Mouse (Mus musculus): ENCODE data around the gene Kif1b. TPM values are rescaled to one million over a fixed set of nuclear protein-coding genes. Genes with fewer than 3 reads are reported as not detected.

Gene Kif1b
- total RNA-seq, 2 experiments from 2014 or later, result 221 to 265 TPM

DNA sequence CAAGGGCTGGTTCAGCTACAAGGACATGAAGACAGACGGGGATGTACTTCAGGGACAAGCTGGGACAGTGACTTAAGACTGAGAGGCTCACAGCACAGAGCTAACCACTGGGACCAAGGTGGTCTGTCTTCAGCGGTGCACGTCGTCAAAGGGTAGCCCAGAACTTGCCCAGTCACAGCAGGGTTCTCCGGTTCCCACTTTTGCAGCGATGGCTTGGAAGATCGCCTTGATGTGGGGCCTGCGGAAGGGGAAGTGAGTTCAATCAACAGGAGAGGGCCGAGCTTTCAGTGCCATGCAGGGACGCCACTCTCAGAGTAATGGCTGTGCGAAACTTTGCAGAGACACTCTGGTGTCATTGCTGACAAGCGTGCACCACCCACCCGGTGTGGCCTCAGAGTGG, 147.6 kb downstream of the Kif1b start:
- intact Hi-C loops (cut with DNase I; ENCODE audit: low total_unique reads), result loop anchor here (10.0 kb wide), 1 partner anchor 175 kb away; no protein-coding TSS in a partner anchor
- no peak for DNase-seq

DNA sequence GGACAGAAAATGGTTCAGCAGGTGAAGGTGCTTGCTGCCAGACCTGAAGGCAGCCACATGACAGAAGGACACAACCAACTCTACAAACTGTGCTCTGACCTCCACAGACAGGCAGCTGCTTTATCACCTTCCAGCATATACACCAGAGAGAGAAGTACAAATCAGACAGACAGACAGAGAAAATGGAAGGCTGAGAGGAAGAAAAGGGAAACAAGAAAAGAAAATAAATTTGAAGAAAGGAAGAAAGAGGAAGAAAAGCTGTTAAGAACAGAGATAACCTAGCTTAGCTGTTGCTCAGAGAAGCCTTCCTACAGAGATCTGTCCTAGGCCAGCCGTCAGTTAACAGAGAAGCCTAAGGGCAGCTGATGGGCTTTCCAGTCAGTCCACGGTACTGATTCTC, 148.3 kb downstream of the Kif1b start:
- intact Hi-C loops (cut with DNase I; ENCODE audit: low total_unique reads), result no loop called here
- no peak for DNase-seq

DNA sequence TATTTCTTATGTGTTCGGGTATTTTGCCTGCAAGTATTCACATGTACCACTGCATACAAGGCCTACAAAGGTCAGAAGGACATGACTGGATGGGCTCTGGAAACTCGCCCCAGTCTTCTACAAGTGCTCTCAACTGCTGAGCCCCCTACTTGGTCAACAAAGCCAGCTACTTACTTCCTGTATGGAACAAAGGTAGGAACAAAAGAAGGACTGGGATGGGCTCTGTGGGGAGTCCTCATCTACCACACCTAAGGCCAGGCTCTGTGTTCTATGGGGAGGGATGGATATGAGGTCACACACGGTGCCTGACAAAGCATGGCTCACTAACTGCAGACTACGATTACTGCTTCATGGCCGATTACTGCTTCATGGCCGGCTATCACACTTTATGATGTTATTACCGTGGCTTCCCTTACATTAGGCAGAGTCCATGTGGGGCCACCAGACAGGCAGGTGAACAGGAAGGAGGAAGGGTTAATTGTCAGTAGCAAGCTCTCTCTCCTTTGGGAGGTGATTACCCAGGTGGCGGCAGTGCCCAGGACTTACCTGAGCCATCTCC, 150.0 kb downstream of the Kif1b start:
- no peak for DNase-seq
- intact Hi-C loops (cut with DNase I; ENCODE audit: low total_unique reads), result no loop called here

DNA sequence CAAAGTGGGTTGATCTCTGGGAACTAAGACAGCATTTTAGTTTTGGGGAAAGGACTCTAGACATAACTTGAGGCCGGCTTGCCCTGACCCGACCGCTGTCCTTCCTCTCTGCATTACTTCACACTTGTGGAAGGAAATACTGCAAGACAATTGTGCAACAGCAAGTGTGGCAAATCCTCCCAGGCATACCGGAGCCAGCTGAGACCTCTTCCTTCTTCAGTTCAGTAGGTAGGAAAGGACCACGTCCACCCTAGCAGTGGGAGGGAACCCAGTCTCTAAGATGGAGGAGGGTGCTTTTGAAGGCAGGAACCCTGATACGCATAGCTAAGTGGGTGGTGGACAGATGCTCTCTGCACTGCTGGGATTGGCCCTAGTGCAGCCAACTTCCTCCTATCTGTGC, 151.8 kb downstream of the Kif1b start:
- no peak for DNase-seq
- intact Hi-C loops (cut with DNase I; ENCODE audit: low total_unique reads), result no loop called here

DNA sequence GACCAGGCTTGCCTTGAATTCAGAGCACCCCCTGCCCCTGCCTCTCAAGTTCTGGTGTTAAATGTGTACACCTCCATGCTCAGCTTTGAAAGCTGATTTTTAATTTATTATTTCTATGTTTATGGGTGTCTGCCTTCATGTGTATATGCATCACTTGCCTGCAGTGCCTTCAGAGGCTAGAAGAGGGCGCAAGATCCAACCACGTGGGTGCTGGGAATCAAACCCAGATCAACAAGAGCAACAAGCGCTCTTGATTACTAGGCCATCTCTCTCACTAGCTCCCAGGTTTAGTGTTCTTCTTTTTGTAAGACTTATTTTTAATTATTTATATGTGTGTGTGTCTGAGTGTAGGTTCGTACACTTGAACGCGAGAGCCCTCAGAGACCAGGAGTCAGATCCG, 152.6 kb downstream of the Kif1b start:
- intact Hi-C loops (cut with DNase I; ENCODE audit: low total_unique reads), result no loop called here
- DNase-seq, result no peak

DNA sequence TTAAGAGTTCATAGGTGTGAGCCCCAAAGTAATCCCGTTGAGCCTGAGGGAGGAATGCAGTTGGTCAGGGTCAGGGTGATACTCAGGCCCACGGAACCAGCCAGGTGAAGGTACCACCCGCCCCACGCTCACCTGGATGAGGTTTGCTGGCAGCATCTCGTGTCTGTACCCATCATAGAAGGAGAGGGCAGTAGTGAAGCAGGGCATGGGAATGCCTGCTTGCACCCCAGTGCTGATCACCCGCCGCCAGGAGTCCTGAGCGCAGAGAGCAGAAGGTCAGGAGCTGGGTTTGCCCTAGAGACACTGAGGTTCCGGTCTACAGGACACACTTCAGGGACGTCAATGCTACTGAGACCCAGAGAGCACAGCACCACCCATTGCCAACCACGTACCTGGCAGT, 156.8 kb downstream of the Kif1b start:
- intact Hi-C loops (cut with DNase I; ENCODE audit: low total_unique reads), result no loop called here
- DNase-seq, result no peak

DNA sequence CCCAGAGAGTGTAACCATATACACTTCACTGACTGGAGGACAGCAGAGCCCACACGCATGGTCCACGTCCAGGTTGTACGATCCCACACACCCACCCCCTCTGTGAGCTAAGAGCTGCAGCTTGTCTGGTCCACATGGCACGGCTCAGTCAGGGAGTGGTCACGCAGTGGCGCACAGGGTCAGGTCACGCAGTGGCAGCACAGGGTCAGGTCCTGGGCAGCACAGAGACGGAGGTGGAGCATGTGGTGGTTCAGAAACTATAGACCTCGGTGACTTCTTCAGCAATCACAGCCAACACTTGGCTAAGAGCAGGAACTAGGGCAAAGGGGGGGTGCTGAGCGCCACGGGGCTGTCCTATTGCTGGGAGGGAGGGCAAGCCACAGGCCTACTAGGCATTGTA, 157.2 kb downstream of the Kif1b start:
- DNase-seq, result no peak
- intact Hi-C loops (cut with DNase I; ENCODE audit: low total_unique reads), result no loop called here

DNA sequence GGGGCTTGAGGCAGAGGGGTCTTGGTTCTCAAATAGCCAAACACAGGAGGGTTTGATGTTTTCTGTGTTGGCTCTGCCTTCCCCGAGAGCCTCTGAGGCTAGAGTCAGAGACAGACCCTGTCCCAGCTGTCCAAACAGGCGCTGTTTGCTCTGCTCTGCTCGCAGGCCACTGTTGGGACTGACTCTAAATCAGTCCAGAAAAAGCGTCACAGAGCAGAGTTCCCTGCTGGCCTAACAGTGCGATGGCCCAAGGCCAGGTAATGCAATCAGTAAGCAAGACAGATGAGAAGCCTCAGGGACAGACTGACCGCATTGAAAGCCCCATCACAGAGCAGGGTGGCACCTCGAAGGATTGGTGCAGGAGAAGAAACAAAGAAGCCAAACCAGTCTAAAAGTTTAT, 157.9 kb downstream of the Kif1b start:
- DNase-seq, result peak; percentile 56
- intact Hi-C loops (cut with DNase I; ENCODE audit: low total_unique reads), result loop anchor here (5.0 to 10.0 kb wide), 2 partner anchors 33 to 455 kb away; no protein-coding TSS in a partner anchor

DNA sequence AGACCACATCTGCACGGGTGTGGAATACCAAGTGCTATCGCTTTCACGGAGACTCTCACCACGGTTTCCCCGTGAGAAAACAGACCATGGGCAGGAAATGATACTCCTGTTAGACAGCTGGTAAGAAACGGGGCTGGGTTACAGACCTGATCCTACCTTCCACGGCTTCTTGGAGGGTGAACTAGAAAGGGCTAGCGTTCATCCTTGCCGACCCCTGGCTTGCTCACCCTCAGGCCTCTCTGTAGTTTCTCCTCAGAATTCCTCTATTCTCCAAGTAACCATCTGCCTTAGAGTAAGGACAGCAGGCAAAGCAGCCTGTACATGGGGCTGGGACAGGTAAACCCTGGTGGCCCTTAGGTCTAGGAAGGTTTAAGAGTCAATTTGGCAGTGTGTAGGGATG, 158.3 kb downstream of the Kif1b start:
- intact Hi-C loops (cut with DNase I; ENCODE audit: low total_unique reads), result loop anchor here (5.0 to 10.0 kb wide), 2 partner anchors 33 to 456 kb away; no protein-coding TSS in a partner anchor

DNA sequence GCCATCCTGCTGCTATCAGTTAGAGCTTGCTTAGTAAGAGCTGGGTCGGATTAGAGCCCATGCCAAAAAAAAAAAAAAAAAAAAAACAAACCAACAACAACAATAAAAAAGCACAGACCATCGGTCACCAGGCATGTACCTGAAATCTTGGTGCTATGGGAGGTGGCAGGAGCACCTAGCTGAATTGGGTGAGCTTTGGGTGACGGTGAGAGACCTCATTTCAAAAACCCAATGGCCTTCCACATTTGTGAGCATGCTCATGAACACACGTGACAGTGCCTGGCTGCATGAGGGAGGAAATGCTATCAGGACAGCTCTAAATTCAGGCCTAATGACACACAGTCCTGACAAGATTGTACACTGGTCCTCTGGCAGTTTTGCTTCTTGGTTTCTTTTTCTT, 159.4 kb downstream of the Kif1b start:
- DNase-seq, result no peak
- intact Hi-C loops (cut with DNase I; ENCODE audit: low total_unique reads), result loop anchor here (5.0 to 10.0 kb wide), 2 partner anchors 34 to 457 kb away; no protein-coding TSS in a partner anchor

More for the DNA sequence above, 158.3 kb downstream of the Kif1b start:
- no peak for DNase-seq

DNA sequence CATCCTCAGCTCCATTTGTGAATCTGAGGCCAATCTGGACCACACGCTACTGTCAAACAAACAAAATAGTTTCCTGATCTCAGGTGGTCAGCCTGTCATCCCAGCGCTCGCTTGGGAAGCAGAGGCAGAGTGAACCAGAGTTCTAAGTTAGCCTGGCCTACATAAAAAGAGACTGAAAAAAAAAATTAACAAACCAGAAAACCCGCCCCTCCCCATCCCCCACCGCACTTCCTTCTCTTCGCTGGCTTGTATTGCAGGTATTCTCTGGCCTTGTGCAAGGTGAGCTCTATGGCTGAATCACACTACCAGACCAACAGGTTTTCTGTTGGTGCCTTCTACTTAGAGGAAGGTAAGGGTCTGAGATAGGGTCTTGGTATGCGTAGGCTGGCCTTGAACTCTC, 160.0 kb downstream of the Kif1b start:
- intact Hi-C loops (cut with DNase I; ENCODE audit: low total_unique reads), result loop anchor here (5.0 to 10.0 kb wide), 2 partner anchors 35 to 457 kb away; no protein-coding TSS in a partner anchor
- DNase-seq, result no peak

DNA sequence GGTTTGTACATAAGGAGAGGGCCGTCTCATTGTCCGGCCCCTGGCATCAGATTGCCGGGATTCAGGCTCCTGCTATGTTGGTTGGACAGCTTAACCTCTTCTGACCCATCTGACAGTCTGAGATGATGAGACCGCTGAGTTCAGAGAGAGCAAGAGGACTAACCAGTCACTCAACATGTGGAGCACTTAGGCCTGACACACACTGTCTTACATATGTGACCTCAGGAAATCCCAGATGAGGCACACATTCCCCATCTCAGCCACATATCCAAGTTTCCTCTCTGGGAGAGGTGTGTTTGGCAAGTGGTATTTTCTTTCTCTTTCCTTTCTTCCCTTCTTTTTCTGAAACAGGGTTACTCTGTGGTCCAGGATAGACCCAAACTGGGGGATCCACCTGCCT, 162.3 kb downstream of the Kif1b start:
- intact Hi-C loops (cut with DNase I; ENCODE audit: low total_unique reads), result loop anchor here (5.0 to 10.0 kb wide), 2 partner anchors 37 to 460 kb away; no protein-coding TSS in a partner anchor
- DNase-seq, result no peak

DNA sequence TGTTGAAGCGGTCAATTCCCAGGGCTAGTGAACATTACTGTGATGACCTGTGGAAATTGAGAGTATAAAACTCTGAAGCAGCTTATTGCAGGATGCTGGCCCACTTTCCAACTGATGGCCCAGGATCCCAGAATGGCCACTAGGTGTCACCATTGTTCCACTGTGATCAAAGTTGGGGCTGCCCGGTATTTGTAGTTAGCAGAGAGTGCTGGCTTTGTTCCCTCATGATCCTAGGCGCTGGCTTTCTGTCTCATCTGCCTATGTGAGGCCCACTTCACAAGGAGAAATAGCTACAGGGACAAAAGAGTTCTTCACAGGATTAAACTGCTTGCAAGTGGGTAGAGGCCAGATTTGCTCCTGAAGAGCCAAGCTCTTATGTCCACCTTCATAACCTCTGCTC, 163.0 kb downstream of the Kif1b start:
- intact Hi-C loops (cut with DNase I; ENCODE audit: low total_unique reads), result loop anchor here (10.0 kb wide), 1 partner anchor 460 kb away; no protein-coding TSS in a partner anchor
- peak; percentile 77 for DNase-seq

DNA sequence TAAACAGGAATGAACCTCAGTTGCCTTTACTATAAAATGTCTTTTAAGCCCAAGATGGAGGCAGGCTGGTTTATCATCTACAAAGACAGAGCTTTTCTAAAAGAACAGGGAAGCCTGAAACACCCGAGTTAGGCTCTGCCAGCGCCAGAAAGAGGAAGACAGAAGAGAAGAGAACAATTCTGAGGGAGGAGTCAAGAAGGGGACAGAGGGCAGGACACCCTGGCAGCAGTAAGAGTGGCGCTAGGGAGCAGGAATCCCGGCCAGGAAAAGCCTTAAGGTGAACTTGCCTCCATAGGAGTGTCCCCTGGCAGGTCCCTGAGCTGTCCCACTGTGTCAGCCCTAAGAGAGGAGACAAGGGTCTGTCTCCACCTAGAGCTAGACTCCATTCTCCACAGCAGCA, 163.9 kb downstream of the Kif1b start:
- DNase-seq, result no peak
- intact Hi-C loops (cut with DNase I; ENCODE audit: low total_unique reads), result loop anchor here (10.0 kb wide), 1 partner anchor 461 kb away; no protein-coding TSS in a partner anchor

DNA sequence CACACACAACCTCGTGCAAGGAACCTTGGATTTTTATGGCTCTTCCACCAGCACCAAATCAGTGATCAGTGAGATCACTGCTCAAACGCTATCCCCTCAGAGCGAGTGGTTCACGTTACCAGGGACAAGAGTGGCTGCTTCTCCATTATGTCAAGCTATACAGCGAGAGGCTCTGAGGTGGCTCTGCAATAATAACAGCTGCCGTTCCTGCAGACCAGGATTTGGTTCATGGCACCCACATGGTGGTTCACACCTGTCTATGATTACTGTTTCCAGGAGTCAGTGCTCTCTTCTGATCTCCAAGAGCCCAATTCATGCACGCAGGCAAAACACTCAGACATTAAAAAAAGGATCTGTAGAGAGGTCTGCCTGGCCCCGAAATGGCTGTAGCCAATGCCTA, 169.0 kb downstream of the Kif1b start:
- intact Hi-C loops (cut with DNase I; ENCODE audit: low total_unique reads), result no loop called here
- no peak for DNase-seq

DNA sequence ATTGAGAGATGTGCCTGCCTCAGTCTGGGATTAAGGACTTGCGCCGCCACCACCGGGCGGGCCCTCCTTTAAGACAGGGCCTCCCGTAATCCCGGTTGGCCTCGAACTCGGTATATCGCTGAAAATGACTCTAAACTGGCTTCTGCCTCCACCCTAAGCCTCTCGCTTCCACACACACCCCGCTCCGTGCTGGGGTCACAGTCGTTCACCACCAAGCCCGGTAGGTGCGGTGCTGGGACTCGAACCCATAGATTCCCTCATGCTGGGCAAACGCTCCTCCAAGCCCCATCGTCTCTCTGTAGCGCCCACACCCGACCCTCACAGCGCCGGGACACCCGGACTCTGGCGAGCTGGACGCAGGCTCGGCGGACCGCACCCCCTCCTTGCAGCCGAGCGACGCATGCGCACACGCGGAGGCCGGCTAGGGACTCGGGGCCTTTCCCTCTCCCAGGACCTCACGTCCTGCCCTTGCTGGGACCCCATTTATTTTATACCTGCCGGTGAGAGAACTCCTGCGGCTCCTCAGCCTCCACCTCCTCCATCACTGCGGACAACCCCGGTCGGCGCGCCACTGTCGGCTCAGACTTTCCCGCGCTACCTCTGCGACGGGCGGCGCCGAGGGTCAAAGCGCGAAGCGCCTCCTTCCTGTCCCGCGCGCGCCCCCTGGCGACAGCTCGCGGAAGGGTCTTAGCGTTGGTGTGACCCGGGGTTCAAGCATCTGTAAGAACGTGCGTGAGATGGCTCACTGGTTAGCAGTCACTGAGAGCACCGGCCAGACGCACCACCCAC, 170.3 kb downstream of the Kif1b start, which contains the start of gene Cenps:
Gene Cenps, minus strand, starts transcription at position 648 of the 789 bp plus-strand sequence.
- DNase-seq, result peak; percentile 91
- intact Hi-C loops (cut with DNase I; ENCODE audit: low total_unique reads), result no loop called here

DNA sequence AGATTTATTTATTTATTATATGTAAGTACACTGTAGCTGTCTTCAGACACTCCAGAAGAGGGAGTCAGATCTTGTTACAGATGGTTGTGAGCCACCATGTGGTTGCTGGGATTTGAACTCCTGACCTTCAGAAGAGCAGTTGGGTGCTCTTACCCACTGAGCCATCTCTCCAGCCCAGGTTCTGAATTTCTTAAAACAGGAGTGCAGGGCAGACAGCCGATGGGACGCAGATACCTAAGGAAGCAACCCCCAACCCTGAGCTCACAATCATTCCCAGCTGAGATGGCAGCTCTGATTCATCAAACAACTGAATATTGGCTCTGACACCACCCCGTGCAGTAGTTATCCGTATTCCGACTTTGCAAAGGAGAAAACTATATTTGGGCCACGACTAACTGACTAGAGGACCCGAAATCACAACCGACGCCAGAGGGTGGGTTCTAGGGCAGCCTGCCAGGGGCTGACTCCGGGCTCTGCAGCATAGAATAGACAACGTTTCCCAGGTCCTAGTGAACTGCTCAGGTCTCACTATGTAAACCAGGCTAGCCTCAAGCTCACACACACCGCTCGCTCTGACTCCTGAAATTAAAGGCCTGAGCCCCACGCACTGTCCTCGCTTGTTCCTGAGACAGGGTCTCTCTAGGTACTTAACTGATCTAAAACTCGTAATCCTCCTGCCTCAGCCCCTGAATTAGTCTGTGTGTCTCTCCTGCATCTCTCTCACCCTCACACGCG, 171.2 kb downstream of the Kif1b start:
- DNase-seq, result no peak
- intact Hi-C loops (cut with DNase I; ENCODE audit: low total_unique reads), result no loop called here

DNA sequence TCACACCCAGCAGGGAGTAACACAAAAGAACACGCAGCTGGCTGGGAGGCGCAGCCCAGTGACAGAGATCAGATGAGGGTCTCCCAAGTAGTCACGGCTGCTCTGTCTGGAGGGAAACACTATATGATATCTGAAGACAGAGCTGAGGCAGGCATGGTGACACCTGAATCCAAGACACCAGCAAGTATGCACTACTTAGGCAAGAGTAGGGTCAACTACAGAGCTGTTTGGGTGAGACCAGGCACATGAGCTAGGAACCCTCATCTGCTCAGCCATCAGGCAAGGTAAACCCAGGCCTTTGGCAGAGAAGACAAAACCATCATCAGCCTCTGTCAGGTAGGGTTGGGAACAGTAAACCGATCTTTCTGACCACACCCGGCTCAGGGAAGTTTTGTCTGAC, 174.1 kb downstream of the Kif1b start:
- intact Hi-C loops (cut with DNase I; ENCODE audit: low total_unique reads), result no loop called here
- no peak for DNase-seq

DNA sequence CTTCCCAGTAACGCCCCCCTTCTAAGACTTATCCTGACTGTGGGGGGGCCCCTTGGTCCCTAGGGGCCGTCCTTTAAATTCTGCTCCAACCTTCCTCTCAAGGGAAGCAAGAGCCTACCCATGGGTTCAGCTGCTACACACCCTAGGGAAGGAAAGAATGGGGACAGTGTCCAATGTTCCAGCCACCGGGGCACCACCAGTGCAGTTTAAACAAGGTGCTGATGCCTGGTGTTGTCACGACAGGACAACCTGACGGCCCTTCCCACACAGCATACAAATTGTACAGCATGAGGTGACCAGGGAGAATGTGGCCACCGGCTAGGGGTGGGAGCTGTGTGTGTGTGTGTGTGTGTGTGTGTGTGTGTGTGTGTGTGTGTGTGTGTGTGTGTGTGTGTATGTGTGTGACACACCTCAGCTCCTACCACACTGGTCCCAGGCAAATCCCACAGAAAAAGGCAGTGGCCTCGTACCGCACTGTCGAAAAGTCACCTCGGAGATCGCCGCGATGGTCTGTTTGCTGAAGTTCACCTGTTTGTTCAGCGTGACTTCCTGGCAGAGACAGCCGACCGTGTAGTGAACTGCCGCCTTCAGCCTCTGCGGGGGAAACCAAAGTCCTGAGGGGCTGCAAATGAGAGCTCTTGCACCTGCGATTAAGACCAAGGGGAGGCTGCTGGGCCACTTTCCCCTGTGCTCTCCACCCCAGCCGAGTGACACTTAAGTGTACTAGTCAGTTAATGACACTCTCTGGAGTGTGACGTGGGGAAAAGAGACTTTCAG, 175.5 kb downstream of the Kif1b start:
- intact Hi-C loops (cut with DNase I; ENCODE audit: low total_unique reads), result no loop called here
- DNase-seq, result no peak
